14 mouse cellular contexts compared by ENCODE assay signal in genomic region chr11:53316996-53317395, GRCm38 (mm10). TPM values are rescaled to one million over a fixed set of nuclear protein-coding genes. Genes with fewer than 3 reads are reported as not detected.
DNase-seq lines count a peak whose midpoint lies in the region; ATAC-seq lines count a peak whose summit lies in the region.
"Had no signal": no experiment of that assay in that cellular context is flagged by ENCODE, and none has a peak within 500 bp of the region (broad histone marks: within the 10 kb centered on the region; RNA-seq: fewer than 3 reads in every experiment).

No protein-coding gene starts in this region.

- ATAC-seq in frontal cortex, adult (ENCODE audit: low TSS enrichment) = peak; percentile 86
- ATAC-seq in midbrain, embryonic 14.5 days (ENCODE audit: low FRiP score, low TSS enrichment) = no peak
- no peak for ATAC-seq in midbrain, embryonic 13.5 days
- no peak for ATAC-seq in embryonic facial prominence, embryonic 11.5 days (replicated peaks; ENCODE audit: insufficient number of reproducible peaks, low FRiP score, low TSS enrichment, low read depth)
- ATAC-seq in cerebellum, adult (ENCODE audit: insufficient number of reproducible peaks, low FRiP score, low TSS enrichment) = no peak
- ATAC-seq: intestine, embryonic 15.5 days had no signal

- no peak overlapping the region for H3K9ac ChIP-seq in midbrain, embryonic 14.5 days (replicated peaks; ENCODE audit: low read length)
- H3K9ac ChIP-seq in midbrain, embryonic 13.5 days (replicated peaks) = no peak overlapping the region
- no peak overlapping the region for H3K9ac ChIP-seq in embryonic facial prominence, embryonic 11.5 days (replicated peaks; ENCODE audit: low read length)
- H3K9ac ChIP-seq: intestine, embryonic 15.5 days had no signal

- H3K36me3 ChIP-seq in midbrain, embryonic 14.5 days (ENCODE audit: control insufficient read depth, insufficient read depth, low read length) = no peaks in the 10 kb centered on the region
- no peaks in the 10 kb centered on the region for H3K36me3 ChIP-seq in midbrain, embryonic 13.5 days
- H3K36me3 ChIP-seq in embryonic facial prominence, embryonic 11.5 days (replicated peaks; ENCODE audit: control insufficient read depth, insufficient read depth, low read depth, low read length) = no peaks in the 10 kb centered on the region
- H3K36me3 ChIP-seq: intestine, embryonic 15.5 days had no signal

- no peak for DNase-seq in frontal cortex, postnatal 14 days (ENCODE audit: low spot score in 2 of 2)
- DNase-seq in midbrain, embryonic 14.5 days = peak; percentile 23
- peak; percentile 53 for DNase-seq in embryonic facial prominence, embryonic 11.5 days (ENCODE audit: low spot score)
- DNase-seq in lung, postnatal 36 days = peak; percentile 43
- no peak for DNase-seq in kidney, adult 8-10 months
- DNase-seq: adrenal gland, postnatal 14 days; kidney, postnatal 10 days; left cerebral cortex, postnatal 4 days; thymus, adult 2 months had no signal

- H3K27me3 ChIP-seq in midbrain, embryonic 14.5 days (ENCODE audit: control insufficient read depth, insufficient read depth, low read length) = no peaks in the 10 kb centered on the region
- H3K27me3 ChIP-seq in midbrain, embryonic 13.5 days = no peaks in the 10 kb centered on the region
- H3K27me3 ChIP-seq in embryonic facial prominence, embryonic 11.5 days (ENCODE audit: control insufficient read depth, insufficient read depth, low read length) = no peaks in the 10 kb centered on the region
- H3K27me3 ChIP-seq: intestine, embryonic 15.5 days had no signal

- no peak overlapping the region for H3K4me2 ChIP-seq in midbrain, embryonic 14.5 days (ENCODE audit: low read length)
- no peak overlapping the region for H3K4me2 ChIP-seq in midbrain, embryonic 13.5 days (replicated peaks)
- no peak overlapping the region for H3K4me2 ChIP-seq in embryonic facial prominence, embryonic 11.5 days (ENCODE audit: low read depth, low read length)
- H3K4me2 ChIP-seq: heart, embryonic 11.5 days; intestine, embryonic 15.5 days had no signal

- H3K27ac ChIP-seq in midbrain, embryonic 14.5 days (replicated peaks; ENCODE audit: low read depth, low read length) = no peak overlapping the region
- no peak overlapping the region for H3K27ac ChIP-seq in midbrain, embryonic 13.5 days
- no peak overlapping the region for H3K27ac ChIP-seq in embryonic facial prominence, embryonic 11.5 days (replicated peaks; ENCODE audit: low read depth, low read length)
- H3K27ac ChIP-seq: intestine, embryonic 15.5 days had no signal

- no peaks in the 10 kb centered on the region for H3K9me3 ChIP-seq in midbrain, embryonic 14.5 days (ENCODE audit: control insufficient read depth, low read length)
- H3K9me3 ChIP-seq in midbrain, embryonic 13.5 days = no peaks in the 10 kb centered on the region
- no peaks in the 10 kb centered on the region for H3K9me3 ChIP-seq in embryonic facial prominence, embryonic 11.5 days (replicated peaks; ENCODE audit: control insufficient read depth, low read length)
- H3K9me3 ChIP-seq: intestine, embryonic 15.5 days had no signal

- no peaks in the 10 kb centered on the region for H3K4me1 ChIP-seq in midbrain, embryonic 14.5 days (ENCODE audit: control insufficient read depth, insufficient read depth, low read length)
- H3K4me1 ChIP-seq in midbrain, embryonic 13.5 days (replicated peaks) = no peaks in the 10 kb centered on the region
- H3K4me1 ChIP-seq in embryonic facial prominence, embryonic 11.5 days (ENCODE audit: control insufficient read depth, insufficient read depth, low read length) = no peaks in the 10 kb centered on the region
- H3K4me1 ChIP-seq: intestine, embryonic 15.5 days had no signal

- no peak overlapping the region for H3K4me3 ChIP-seq in midbrain, embryonic 14.5 days (replicated peaks; ENCODE audit: low read depth, low read length)
- no peak overlapping the region for H3K4me3 ChIP-seq in midbrain, embryonic 13.5 days (replicated peaks)
- H3K4me3 ChIP-seq in embryonic facial prominence, embryonic 11.5 days (ENCODE audit: low read depth, low read length) = no peak overlapping the region
- H3K4me3 ChIP-seq: intestine, embryonic 15.5 days had no signal

- WGBS in midbrain, embryonic 14.5 days = 64% methylated on average over 6 of the region's 6 CpGs
- WGBS in midbrain, embryonic 13.5 days = 57% methylated on average over 6 of the region's 6 CpGs
- WGBS in embryonic facial prominence, embryonic 11.5 days = 36% methylated on average over 6 of the region's 6 CpGs

RNA-seq across cellular contexts. Expression of gene Zcchc10, which starts 7.5 kb away (rescaled TPM):
- 15.1 and 20.3 TPM in 2 replicates for polyA plus RNA-seq in midbrain, embryonic 14.5 days (2014; fragmentation: Nextera tagmentation; extraction: Ambion mirVana)
- 17.0 and 17.6 TPM in 2 replicates for polyA plus RNA-seq in midbrain, embryonic 13.5 days (2015; fragmentation: Nextera tagmentation; extraction: Ambion mirVana)
- 27.1 and 31.4 TPM in 2 replicates for polyA plus RNA-seq in embryonic facial prominence, embryonic 11.5 days (2014; fragmentation: Nextera tagmentation; extraction: Ambion mirVana)

RNA-seq across cellular contexts. Expression of gene Hspa4, which starts 16.7 kb away (rescaled TPM):
- 42.2 and 57.4 TPM in 2 replicates for polyA plus RNA-seq in midbrain, embryonic 14.5 days (2014; fragmentation: Nextera tagmentation; extraction: Ambion mirVana)
- 57.0 and 58.7 TPM in 2 replicates for polyA plus RNA-seq in midbrain, embryonic 13.5 days (2015; fragmentation: Nextera tagmentation; extraction: Ambion mirVana)
- polyA plus RNA-seq in embryonic facial prominence, embryonic 11.5 days (2014; fragmentation: Nextera tagmentation; extraction: Ambion mirVana) = 123 and 148 TPM in 2 replicates

RNA-seq across cellular contexts. Expression of gene Aff4, which starts 33.6 kb away (rescaled TPM):
- 105 and 107 TPM in 2 replicates for polyA plus RNA-seq in midbrain, embryonic 14.5 days (2014; fragmentation: Nextera tagmentation; extraction: Ambion mirVana)
- polyA plus RNA-seq in midbrain, embryonic 13.5 days (2015; fragmentation: Nextera tagmentation; extraction: Ambion mirVana) = 66.4 and 81.6 TPM in 2 replicates
- 37.5 and 38.5 TPM in 2 replicates for polyA plus RNA-seq in embryonic facial prominence, embryonic 11.5 days (2014; fragmentation: Nextera tagmentation; extraction: Ambion mirVana)

Comparison
In these comparisons a context has a peak if more than half of its experiments do, and no peak if none do; other contexts are left out.
1. DNase-seq: peak in midbrain, embryonic 14.5 days (single experiment), embryonic facial prominence, embryonic 11.5 days (single experiment) and lung, postnatal 36 days (single experiment); none in frontal cortex, postnatal 14 days (0 of 2) and kidney, adult 8-10 months (0 of 2).